Mouse (Mus musculus) limb, embryonic 15.5 days (tissue): ENCODE data around the gene Rassf5. TPM values are rescaled to one million over a fixed set of nuclear protein-coding genes. Genes with fewer than 3 reads are reported as not detected.
A peak's percentile ranks its signal among the peaks of the same experiment; 100 is the strongest.

Source experiments
- ATAC-seq: fragments of 200-750 bp; cut with Nextera tagmentation; 2 replicates; pipeline ENCODE4 v1.8.0; 2017; ENCODE audit warnings: low read depth, moderate TSS enrichment; ENCODE audit not compliant: insufficient number of reproducible peaks, low FRiP score, low TSS enrichment
- H3K27ac ChIP-seq: fragments of 300-500 bp; sonication (generic); 2 replicates; pipeline ENCODE4 v1.5.1; 2015; ENCODE audit warnings: moderate library complexity, mild to moderate bottlenecking, inconsistent platforms
- H3K27me3 ChIP-seq: fragments of 300-500 bp; sonication (generic); 2 replicates; pipeline ENCODE4 v1.6.1; 2015; ENCODE audit warnings: inconsistent platforms
- H3K36me3 ChIP-seq: fragments of 300-500 bp; sonication (generic); 2 replicates; pipeline ENCODE4 v1.6.1; 2015; ENCODE audit warnings: inconsistent platforms
- H3K4me1 ChIP-seq: fragments of 300-500 bp; sonication (generic); 2 replicates; pipeline ENCODE4 v1.6.1; 2015; ENCODE audit warnings: inconsistent platforms
- H3K4me2 ChIP-seq: fragments of 300-500 bp; sonication (generic); 2 replicates; pipeline ENCODE4 v1.6.1; 2015; ENCODE audit warnings: mild to moderate bottlenecking, inconsistent platforms
- H3K4me3 ChIP-seq: fragments of 300-500 bp; sonication (generic); 2 replicates; pipeline ENCODE4 v1.5.1; 2015; ENCODE audit warnings: mild to moderate bottlenecking, inconsistent platforms
- H3K9ac ChIP-seq: fragments of 300-500 bp; sonication (generic); 2 replicates; pipeline ENCODE4 v1.6.1; 2015; ENCODE audit warnings: inconsistent platforms
- H3K9me3 ChIP-seq: fragments of 300-500 bp; sonication (generic); 2 replicates; pipeline ENCODE4 v1.6.1; 2016; ENCODE audit warnings: inconsistent platforms
- WGBS: fragments of 180-500 bp; shearing (Covaris S2); methylation state at CpG from one replicate; pipeline ENCODE4 v1.1.7; 2015; 5-methylcytosine and 5-hydroxymethylcytosine counted together
- polyA plus RNA-seq: library from polyadenylated mRNA; unstranded; fragments of >200 nt; fragmentation: Nextera tagmentation; extraction: Ambion mirVana; gene quantifications from 2 replicates; pipeline ENCODE4 v1.2.1, GENCODE M21; 2015

The Rassf5 gene
- polyA plus RNA-seq, 1 experiment from 2014 or later = 6.1 TPM

DNA sequence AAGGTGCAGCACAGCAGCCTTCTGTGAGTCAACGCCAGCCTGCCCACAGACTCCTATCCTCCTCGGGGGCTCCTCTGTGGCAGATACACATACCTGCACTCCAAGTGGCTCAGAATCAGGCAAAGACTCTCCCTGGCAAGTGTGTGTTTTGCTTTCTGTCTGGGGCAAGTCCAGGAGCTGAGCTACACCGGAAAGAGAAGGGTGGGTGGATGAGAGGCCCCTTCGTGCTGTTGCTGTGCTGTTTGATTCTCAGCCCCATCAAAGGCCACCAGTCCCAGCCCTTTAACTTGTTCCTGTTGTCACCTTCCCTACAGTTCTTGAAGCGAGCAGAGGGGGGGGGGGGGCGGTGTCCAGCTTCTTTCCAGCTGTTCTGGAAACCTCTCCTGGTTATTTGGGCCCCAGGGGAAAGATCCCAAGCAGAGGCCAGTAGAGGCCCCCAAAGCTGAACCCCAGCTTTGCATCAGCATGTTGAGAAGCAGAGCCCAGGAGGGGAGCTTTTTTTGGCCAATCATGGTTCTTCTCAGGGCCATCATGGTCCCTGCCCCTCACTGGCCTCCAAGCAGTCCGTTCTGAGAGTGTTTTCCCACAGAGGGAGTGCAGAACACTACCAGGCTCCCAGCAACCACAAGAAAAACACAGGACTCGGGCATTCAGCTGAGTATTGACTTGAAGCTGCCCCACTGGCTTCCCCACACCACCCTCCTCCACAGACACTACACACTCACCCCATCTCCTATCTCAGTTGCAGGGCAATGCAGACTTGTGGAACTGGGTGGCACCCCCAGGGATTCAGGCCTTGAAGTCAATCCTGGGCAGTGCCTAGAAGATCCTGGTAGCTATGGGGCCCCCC is 33.8 kb upstream of the Rassf5 start:
- peak overlapping the region; percentile 46 for H3K4me3 ChIP-seq
- peak overlapping the region; percentile 54; the same call in 1 of the 2 replicates for H3K27ac ChIP-seq
- no peaks in the 10 kb centered on the region for H3K9me3 ChIP-seq
- H3K27me3 ChIP-seq = no peaks in the 10 kb centered on the region
- H3K36me3 ChIP-seq = no peaks in the 10 kb centered on the region
- H3K9ac ChIP-seq = peak overlapping the region; percentile 45; the same call in 1 of the 2 replicates
- no peak for ATAC-seq
- peaks cover 38% of the 10 kb centered on the region for H3K4me1 ChIP-seq
- 27% methylated on average over 8 of the region's 8 CpGs for WGBS
- H3K4me2 ChIP-seq = peak overlapping the region; percentile 65

DNA sequence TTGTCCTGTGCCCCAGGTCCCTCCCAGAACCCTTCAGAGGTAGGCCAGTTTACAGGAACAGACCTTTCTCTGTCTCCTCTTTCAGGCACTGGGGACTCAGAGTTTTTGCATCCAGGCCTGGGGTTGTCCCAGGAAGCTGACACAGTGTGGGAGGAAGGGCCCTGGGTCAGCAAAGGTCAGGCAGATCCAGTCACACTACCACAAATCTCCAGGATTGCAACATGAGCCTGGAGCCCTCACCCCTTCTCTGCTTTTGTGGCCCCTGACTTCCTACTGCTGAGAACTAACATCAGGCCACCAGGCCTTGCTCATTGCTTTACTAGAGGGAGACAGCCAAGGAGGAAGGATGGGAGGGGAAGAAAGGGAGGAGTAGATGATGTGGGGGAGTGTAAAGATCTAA is 31.8 kb upstream of the Rassf5 start:
- Histone ChIP-seq H3K4me2 (no peak overlapping the region), H3K9me3 (no peaks in the 10 kb centered on the region), H3K4me1 (peaks cover 36% of the 10 kb centered on the region), H3K4me3 (no peak overlapping the region), H3K9ac (no peak overlapping the region), H3K27ac (no peak overlapping the region), H3K27me3 (no peaks in the 10 kb centered on the region), H3K36me3 (no peaks in the 10 kb centered on the region)
- ATAC-seq = no peak

- no peak overlapping the region for H3K27ac ChIP-seq
- peaks cover 36% of the 10 kb centered on the region for H3K4me1 ChIP-seq
- H3K4me2 ChIP-seq = no peak overlapping the region
- 73% methylated on average over 14 of the region's 14 CpGs for WGBS
- H3K4me3 ChIP-seq = no peak overlapping the region
- no peaks in the 10 kb centered on the region for H3K27me3 ChIP-seq
- ATAC-seq = no peak
- no peaks in the 10 kb centered on the region for H3K36me3 ChIP-seq
- H3K9ac ChIP-seq = no peak overlapping the region
- no peaks in the 10 kb centered on the region for H3K9me3 ChIP-seq
Observed at GRCm38 (mm10) chr1:131275577-131275976, 30.5 kb upstream of the Rassf5 start.

- Histone ChIP-seq H3K9me3 (no peaks in the 10 kb centered on the region), H3K27ac (no peak overlapping the region), H3K27me3 (no peaks in the 10 kb centered on the region), H3K4me1 (peaks cover 34% of the 10 kb centered on the region), H3K9ac (no peak overlapping the region), H3K4me3 (no peak overlapping the region), H3K4me2 (no peak overlapping the region), H3K36me3 (no peaks in the 10 kb centered on the region)
- 44% methylated on average over 22 of the region's 22 CpGs for WGBS
- no peak for ATAC-seq
Observed at GRCm38 (mm10) chr1:131274725-131275539, 29.9 kb upstream of the Rassf5 start.

DNA sequence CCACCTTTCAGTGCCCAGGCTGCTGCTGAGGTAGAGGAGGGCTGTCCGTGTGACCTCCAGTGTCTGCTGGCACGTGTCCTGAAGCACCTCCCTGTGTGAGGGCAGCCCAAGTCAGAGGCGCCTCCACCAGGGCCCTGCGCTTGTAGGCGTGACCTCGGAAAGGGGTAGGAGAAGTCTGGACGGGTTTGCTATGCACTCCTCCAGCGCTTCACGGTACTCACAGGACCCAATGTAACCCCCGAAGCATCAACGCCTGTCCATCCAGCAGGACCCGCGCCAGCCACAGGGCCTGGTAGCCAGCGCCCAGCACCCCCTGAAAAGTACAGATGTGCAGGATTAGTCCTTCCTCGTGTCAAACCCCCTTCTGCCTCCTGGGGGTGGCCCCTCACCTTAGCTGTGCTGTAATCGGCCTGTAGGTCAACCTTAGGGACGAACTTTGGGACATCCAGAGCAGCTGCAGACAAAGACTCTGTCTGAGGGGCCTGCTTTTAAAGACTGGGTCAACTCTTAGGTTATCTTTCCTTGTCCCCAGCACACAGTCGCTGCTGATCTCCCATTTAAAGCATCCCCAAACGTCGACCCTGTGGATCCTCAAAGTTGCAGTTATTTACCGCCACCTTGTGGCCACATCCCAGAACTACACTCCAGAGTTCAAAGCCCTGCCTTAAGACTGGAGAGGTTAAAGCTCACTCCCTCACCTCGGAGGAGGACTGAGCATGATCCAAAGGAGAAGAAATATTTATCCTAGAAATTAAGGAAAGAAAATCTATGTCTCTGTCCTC is 24.9 kb upstream of the Rassf5 start:
- peaks cover 9% of the 10 kb centered on the region for H3K4me1 ChIP-seq
- H3K36me3 ChIP-seq = no peaks in the 10 kb centered on the region
- H3K4me3 ChIP-seq = no peak overlapping the region
- H3K9me3 ChIP-seq = no peaks in the 10 kb centered on the region
- H3K4me2 ChIP-seq = no peak overlapping the region
- 36% methylated on average over 22 of the region's 22 CpGs for WGBS
- H3K9ac ChIP-seq = no peak overlapping the region
- H3K27ac ChIP-seq = no peak overlapping the region
- no peaks in the 10 kb centered on the region for H3K27me3 ChIP-seq
- no peak for ATAC-seq

DNA sequence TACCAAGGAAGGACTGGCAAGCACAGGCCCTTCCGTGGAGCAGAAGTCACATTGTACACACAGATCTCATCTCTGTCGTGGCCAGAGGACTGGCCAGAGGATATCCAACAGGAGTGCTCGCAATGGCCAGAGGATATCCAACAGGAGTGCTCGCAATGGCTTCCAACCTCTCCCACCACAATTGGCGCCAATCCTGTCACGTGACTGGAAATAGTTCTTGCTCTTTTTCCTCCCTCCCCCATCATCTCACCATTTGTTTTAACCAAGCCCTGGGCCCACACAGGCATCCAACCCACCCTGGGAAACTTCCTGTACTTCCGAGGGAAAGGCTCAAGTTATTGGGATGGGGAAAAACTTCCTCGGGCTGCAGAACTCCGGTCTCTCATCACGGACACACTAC is 23.7 kb upstream of the Rassf5 start:
- WGBS = 81% methylated on average over 10 of the region's 10 CpGs
- ATAC-seq = no peak
- Histone ChIP-seq H3K27ac (no peak overlapping the region), H3K9ac (no peak overlapping the region), H3K9me3 (no peaks in the 10 kb centered on the region), H3K27me3 (no peaks in the 10 kb centered on the region), H3K4me2 (no peak overlapping the region), H3K4me1 (peaks cover 5% of the 10 kb centered on the region; the same call in 1 of the 2 replicates), H3K36me3 (no peaks in the 10 kb centered on the region), H3K4me3 (no peak overlapping the region)

GRCm38 (mm10) chr1:131263905-131264304 is 18.8 kb upstream of the Rassf5 start:
- peaks cover 8% of the 10 kb centered on the region for H3K4me1 ChIP-seq
- H3K9ac ChIP-seq = no peak overlapping the region
- ATAC-seq = 0 out of 2 replicates have a peak, but pooled peaks have one; percentile 9

DNA sequence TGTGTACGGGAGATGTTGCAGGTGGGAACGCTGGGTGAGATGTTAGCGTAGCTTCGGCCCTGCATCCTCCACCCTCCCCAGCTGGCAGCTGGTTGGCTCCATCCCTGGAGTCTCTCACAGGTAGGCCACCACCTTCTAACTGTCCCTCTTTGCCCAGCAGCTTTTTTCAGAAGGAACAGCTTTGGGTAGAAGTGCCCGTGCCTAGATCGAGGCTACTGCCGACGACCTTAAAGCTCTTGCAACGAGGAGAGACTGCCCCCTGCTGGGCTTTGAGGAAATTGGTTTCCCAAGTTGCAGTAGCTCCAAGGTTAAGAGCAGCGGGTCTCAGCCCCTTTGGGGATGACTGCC is 15.2 kb upstream of the Rassf5 start:
- ATAC-seq = no peak
- Histone ChIP-seq H3K9me3 (no peaks in the 10 kb centered on the region), H3K27ac (0 out of 2 replicates have a peak overlapping the region, but pooled peaks have one; percentile 17), H3K4me3 (no peak overlapping the region), H3K4me1 (peaks cover 8% of the 10 kb centered on the region), H3K9ac (no peak overlapping the region), H3K36me3 (peaks cover 12% of the 10 kb centered on the region; the same call in 1 of the 2 replicates), H3K4me2 (no peak overlapping the region), H3K27me3 (no peaks in the 10 kb centered on the region)
- WGBS = 19% methylated on average over 10 of the region's 10 CpGs

More at GRCm38 (mm10) chr1:131263905-131264304, 18.8 kb upstream of the Rassf5 start:
- no peaks in the 10 kb centered on the region for H3K27me3 ChIP-seq
- H3K4me3 ChIP-seq = no peak overlapping the region
- 68% methylated on average over 12 of the region's 12 CpGs for whole genome bisulfite sequencing
- H3K4me2 ChIP-seq = no peak overlapping the region
- H3K9me3 ChIP-seq = no peaks in the 10 kb centered on the region
- no peaks in the 10 kb centered on the region for H3K36me3 ChIP-seq
- H3K27ac ChIP-seq = no peak overlapping the region

DNA sequence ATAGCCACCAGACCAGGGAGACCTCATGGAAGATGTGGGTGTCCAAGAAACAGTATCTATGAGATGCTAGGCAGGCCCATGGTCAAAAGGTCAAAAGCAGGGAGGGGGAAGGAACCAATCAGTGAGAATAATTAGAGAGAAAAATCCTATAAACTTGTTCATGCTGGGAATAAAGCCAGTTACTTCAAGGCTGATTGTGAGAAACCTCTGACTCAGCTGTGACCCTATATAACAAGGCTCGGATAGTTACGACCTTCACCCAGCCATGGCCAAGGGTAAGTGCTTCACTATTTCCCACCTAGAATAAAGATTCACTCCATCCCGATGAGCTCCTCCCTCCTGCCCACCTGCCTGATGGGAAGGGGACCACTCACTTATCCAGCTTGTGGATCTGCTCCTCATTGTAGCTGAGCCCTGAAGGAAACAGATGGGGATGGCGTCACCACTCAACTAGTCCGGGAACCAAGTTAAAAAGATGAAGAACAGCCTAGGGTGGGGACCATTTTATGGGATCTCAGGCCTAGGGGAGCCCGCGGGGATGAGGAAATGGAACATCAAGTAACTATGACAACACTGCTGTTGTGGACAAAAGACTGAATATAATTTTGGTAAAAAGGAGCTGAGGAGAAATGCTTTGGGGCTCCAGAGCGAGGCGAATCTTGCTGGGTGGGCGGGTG is 14.7 kb upstream of the Rassf5 start:
- peaks cover 12% of the 10 kb centered on the region; the same call in 1 of the 2 replicates for H3K36me3 ChIP-seq
- no peak for ATAC-seq
- H3K4me3 ChIP-seq = no peak overlapping the region
- H3K4me2 ChIP-seq = no peak overlapping the region
- H3K27me3 ChIP-seq = no peaks in the 10 kb centered on the region
- WGBS = 43% methylated on average over 10 of the region's 10 CpGs
- H3K4me1 ChIP-seq = peaks cover 8% of the 10 kb centered on the region
- peak overlapping the region; percentile 38; the same call in 1 of the 2 replicates for H3K27ac ChIP-seq
- H3K9ac ChIP-seq = no peak overlapping the region
- no peaks in the 10 kb centered on the region for H3K9me3 ChIP-seq

- WGBS = 71% methylated on average over 6 of the region's 6 CpGs
- H3K27me3 ChIP-seq = no peaks in the 10 kb centered on the region
- no peak overlapping the region for H3K4me2 ChIP-seq
- ATAC-seq = no peak
- no peaks in the 10 kb centered on the region for H3K9me3 ChIP-seq
- peaks cover 12% of the 10 kb centered on the region; the same call in 1 of the 2 replicates for H3K36me3 ChIP-seq
- H3K4me1 ChIP-seq = peaks cover 8% of the 10 kb centered on the region
- H3K9ac ChIP-seq = no peak overlapping the region
- H3K27ac ChIP-seq = no peak overlapping the region
- no peak overlapping the region for H3K4me3 ChIP-seq
Observed at GRCm38 (mm10) chr1:131257288-131257687, 12.2 kb upstream of the Rassf5 start.
